Mouse (Mus musculus): ENCODE results near the gene Gli2. TPM values are rescaled to one million over a fixed set of nuclear protein-coding genes. Genes with fewer than 3 reads are reported as not detected.

Gli2 gene
- total and polyA plus RNA-seq, 3 experiments = 0.11 TPM; not detected in 2

DNA sequence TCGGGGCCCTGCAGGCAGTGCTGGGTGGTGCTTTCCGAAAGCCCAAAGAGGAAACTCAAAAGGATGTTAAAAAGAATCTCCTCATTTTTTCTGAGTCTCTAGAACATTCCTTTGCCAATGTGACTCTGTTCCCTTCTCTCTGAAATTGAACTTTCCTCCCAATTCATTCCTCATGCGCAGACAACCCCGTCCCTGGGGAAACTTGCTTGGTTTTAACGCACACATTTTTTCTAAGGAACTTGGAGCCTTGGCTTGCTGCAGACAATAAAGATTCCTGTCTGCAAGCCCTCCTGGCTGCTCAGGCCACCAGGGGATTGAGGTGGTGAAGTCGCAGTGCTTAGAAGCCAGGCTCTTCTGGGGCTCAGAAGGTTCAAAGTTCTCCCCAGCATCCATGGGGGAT is 117.9 kb downstream of the Gli2 start:
- Histone ChIP-seq H3K9me3 (replicated peaks) (peaks cover 86% of the 10 kb centered on the region), H3K4me3 (ENCODE audit: low read depth, low read length) (no peak overlapping the region), H3K4me1 (ENCODE audit: insufficient read depth, low read depth, low read length) (no peaks in the 10 kb centered on the region), H3K27me3 (ENCODE audit: insufficient read depth, low read length) (no peaks in the 10 kb centered on the region), H3K36me3 (replicated peaks) (no peaks in the 10 kb centered on the region)
- no peak for ATAC-seq (ENCODE audit: extremely low read depth, insufficient number of reproducible peaks, low FRiP score, poor library complexity, severe bottlenecking)
- TF ChIP-seq GATA1 (IDR thresholded peaks at IDR 0.05; ENCODE audit: borderline replicate concordance, low read length) = no peak
- TF ChIP-seq GATA2 (IDR thresholded peaks at IDR 0.05; ENCODE audit: borderline replicate concordance, low read depth, low read length) = no peak
- DNase-seq (ENCODE audit: low spot score) = no peak

DNA sequence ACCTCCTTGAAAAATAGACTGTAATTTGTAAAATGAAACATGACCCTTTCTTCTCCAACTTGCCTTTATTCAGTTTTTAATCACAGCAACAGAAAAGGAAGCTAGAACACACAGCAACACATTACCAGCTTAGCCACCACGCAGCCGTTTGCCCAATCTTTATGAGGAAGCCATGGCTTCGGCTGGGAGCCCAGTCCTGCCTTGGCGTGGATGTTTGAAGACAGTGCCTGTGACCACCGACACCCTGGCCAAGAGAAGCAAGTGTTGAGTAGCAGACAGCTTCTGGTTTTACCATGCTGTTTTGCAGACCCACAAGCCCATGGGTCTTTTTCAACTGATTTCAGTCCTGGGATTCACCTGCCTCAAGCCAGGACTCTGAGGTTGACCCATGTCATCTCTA is 121.3 kb downstream of the Gli2 start:
- peaks cover 86% of the 10 kb centered on the region for H3K9me3 ChIP-seq (replicated peaks)
- H3K4me1 ChIP-seq (ENCODE audit: insufficient read depth, low read depth, low read length) = no peaks in the 10 kb centered on the region
- no peak overlapping the region for H3K4me3 ChIP-seq (ENCODE audit: low read depth, low read length)
- ATAC-seq (ENCODE audit: extremely low read depth, insufficient number of reproducible peaks, low FRiP score, poor library complexity, severe bottlenecking) = no peak
- H3K36me3 ChIP-seq (replicated peaks) = no peaks in the 10 kb centered on the region
- TF ChIP-seq GATA2 (IDR thresholded peaks at IDR 0.05; ENCODE audit: borderline replicate concordance, low read depth, low read length) = no peak
- no peak for TF ChIP-seq GATA1 (IDR thresholded peaks at IDR 0.05; ENCODE audit: borderline replicate concordance, low read length)
- no peak for TF ChIP-seq POLR2AphosphoS5 (IDR thresholded peaks at IDR 0.05; ENCODE audit: insufficient replicate concordance, low read depth, low read length)
- TF ChIP-seq TAL1 (conservative IDR thresholded peaks at IDR 0.05; ENCODE audit: low read depth, low read length) = no peak
- TF ChIP-seq CTCF (IDR thresholded peaks at IDR 0.05; ENCODE audit: low read depth, low read length) = no peak
- no peaks in the 10 kb centered on the region for H3K27me3 ChIP-seq (ENCODE audit: insufficient read depth, low read length)
- DNase-seq (ENCODE audit: low spot score) = no peak

DNA sequence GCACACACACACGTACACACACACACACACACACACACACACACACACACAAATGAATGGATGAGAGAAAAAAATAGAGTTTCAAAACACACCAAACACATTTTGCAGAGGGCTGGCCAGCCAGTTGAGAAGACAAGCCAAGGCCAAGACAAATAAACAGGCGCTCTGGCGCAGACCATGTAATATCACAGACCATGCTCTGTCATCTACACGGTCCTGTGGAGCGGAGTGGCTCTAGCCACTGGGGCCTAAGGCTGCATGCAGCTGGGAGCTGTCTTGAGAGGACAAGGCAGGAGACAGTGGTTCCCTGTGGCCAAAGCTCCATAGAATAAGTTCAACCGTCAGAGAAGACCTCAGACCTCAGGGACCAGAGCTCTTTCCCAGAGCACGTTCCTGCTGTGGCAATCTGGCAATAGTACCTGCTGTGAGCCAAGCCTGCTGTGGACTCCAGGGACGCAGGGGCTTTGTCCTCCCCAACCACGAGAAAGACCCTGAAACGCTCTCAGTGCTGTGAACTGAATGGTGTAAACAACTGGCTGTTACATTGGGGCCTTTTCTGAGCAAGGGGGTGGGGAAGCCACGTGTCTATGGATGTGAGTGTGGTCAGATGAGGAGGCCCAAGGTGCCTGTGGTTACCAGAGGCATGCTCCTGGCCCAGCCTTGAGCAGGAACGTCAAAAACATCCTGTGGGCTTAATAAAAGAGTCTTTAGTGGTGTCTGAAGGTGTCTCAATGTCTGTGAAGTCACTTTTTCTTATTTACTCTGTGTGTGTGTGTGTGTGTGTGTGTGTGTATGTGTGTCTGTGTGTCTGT is 125.7 kb downstream of the Gli2 start:
- DNase-seq (ENCODE audit: low spot score) (no peak), ATAC-seq (ENCODE audit: extremely low read depth, insufficient number of reproducible peaks, low FRiP score, poor library complexity, severe bottlenecking) (no peak)
- no peaks in the 10 kb centered on the region for H3K27me3 ChIP-seq (ENCODE audit: insufficient read depth, low read length)
- TF ChIP-seq GATA1 (IDR thresholded peaks at IDR 0.05; ENCODE audit: borderline replicate concordance, low read length) (no peak), POLR2AphosphoS5 (IDR thresholded peaks at IDR 0.05; ENCODE audit: insufficient replicate concordance, low read depth, low read length) (no peak)
- no peaks in the 10 kb centered on the region for H3K4me1 ChIP-seq (ENCODE audit: insufficient read depth, low read depth, low read length)
- no peaks in the 10 kb centered on the region for H3K36me3 ChIP-seq (replicated peaks)
- no peak overlapping the region for H3K4me3 ChIP-seq (ENCODE audit: low read depth, low read length)
- peaks cover 92% of the 10 kb centered on the region for H3K9me3 ChIP-seq (replicated peaks)

DNA sequence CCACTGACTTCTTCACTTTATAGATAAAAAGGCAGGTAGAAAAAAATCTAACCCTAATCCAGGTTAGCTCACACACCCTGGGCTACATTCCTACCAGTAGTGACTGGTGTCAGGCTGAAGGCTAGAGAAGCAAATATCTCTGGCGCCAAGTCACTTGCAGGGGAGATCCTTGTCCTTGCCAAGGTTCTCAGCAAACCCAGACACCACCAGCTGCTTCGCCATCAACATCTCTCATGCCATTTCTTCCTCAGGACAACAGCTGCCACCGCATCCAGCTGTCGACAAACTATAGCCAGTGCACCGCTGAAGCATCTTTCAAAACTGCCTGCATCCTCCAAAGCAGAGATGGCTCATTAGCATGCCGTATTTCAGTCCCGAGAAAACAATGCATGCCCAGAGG is 126.9 kb downstream of the Gli2 start:
- Histone ChIP-seq H3K4me1 (ENCODE audit: insufficient read depth, low read depth, low read length) (no peaks in the 10 kb centered on the region), H3K9me3 (replicated peaks) (peaks cover 90% of the 10 kb centered on the region), H3K4me3 (ENCODE audit: low read depth, low read length) (no peak overlapping the region), H3K36me3 (replicated peaks) (no peaks in the 10 kb centered on the region), H3K27me3 (ENCODE audit: insufficient read depth, low read length) (no peaks in the 10 kb centered on the region)
- TF ChIP-seq GATA1 (IDR thresholded peaks at IDR 0.05; ENCODE audit: borderline replicate concordance, low read length) (no peak), GATA2 (IDR thresholded peaks at IDR 0.05; ENCODE audit: borderline replicate concordance, low read depth, low read length) (no peak), POLR2AphosphoS5 (IDR thresholded peaks at IDR 0.05; ENCODE audit: insufficient replicate concordance, low read depth, low read length) (no peak), CTCF (IDR thresholded peaks at IDR 0.05; ENCODE audit: low read depth, low read length) (no peak), TAL1 (conservative IDR thresholded peaks at IDR 0.05; ENCODE audit: low read depth, low read length) (no peak)
- ATAC-seq (ENCODE audit: extremely low read depth, insufficient number of reproducible peaks, low FRiP score, poor library complexity, severe bottlenecking) = no peak
- no peak for DNase-seq (ENCODE audit: low spot score)

DNA sequence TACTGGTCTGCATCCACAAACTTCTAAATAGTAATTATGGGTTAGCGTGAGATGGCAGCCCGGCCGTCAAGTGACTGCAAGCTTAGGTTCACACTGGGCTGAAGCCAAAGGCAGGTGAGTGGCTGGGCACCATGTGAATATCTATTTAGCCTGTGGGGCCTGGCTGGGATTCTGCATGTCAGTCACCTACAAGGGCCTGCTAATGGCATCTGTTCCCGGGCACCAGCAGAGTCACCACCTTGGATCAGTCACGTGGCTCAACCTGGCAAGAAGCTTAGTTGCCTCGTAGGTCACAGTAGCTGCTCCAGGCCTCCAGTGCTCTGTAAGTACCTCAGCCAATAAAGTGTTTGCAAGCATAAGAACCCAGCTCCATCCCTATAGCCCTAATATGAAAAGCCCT is 131.2 kb downstream of the Gli2 start:
- DNase-seq (ENCODE audit: low spot score) (no peak), ATAC-seq (ENCODE audit: extremely low read depth, insufficient number of reproducible peaks, low FRiP score, poor library complexity, severe bottlenecking) (no peak)
- Histone ChIP-seq H3K4me3 (ENCODE audit: low read depth, low read length) (no peak overlapping the region), H3K36me3 (replicated peaks) (no peaks in the 10 kb centered on the region), H3K27me3 (ENCODE audit: insufficient read depth, low read length) (no peaks in the 10 kb centered on the region), H3K4me1 (ENCODE audit: insufficient read depth, low read depth, low read length) (no peaks in the 10 kb centered on the region), H3K9me3 (replicated peaks) (peaks cover 91% of the 10 kb centered on the region)
- TF ChIP-seq CTCF (IDR thresholded peaks at IDR 0.05; ENCODE audit: low read depth, low read length) (no peak), GATA2 (IDR thresholded peaks at IDR 0.05; ENCODE audit: borderline replicate concordance, low read depth, low read length) (no peak), POLR2AphosphoS5 (IDR thresholded peaks at IDR 0.05; ENCODE audit: insufficient replicate concordance, low read depth, low read length) (no peak), TAL1 (conservative IDR thresholded peaks at IDR 0.05; ENCODE audit: low read depth, low read length) (no peak), GATA1 (IDR thresholded peaks at IDR 0.05; ENCODE audit: borderline replicate concordance, low read length) (no peak)

DNA sequence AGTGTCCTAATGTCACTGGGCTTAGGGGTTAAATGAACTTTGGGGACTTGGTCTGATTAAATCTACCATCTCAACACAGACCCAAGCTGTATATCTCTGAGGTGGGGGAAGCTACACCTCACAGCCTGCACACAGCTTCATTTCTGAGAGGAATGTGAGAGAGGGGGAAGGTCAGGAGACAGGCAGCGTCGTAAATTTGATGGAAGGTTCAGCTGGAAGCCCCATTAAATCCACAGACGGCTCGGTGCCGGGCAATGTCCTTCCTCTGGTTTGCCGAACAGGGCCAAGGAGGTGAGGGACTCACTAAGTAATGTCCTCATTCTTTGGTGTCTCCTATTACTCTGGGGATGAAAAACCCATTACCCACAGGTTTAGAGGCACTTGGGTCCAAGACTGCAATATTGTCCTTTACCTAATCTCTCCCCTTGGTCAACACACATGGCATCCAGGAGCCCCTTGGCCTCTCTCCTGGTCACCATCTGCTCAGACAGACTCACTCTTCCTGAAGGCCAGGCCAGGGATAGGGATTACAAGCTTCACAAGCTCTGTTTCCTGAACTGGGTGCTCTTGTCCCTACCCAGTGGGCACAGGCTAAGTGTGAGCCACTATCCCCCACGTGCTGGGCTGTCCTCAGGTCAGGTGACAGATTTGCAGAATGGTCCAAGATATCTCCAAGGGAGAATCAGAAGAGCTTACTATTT is 135.7 kb downstream of the Gli2 start:
- H3K4me3 ChIP-seq (ENCODE audit: low read depth, low read length) = no peak overlapping the region
- TF ChIP-seq GATA1 (IDR thresholded peaks at IDR 0.05; ENCODE audit: borderline replicate concordance, low read length) (no peak), CTCF (IDR thresholded peaks at IDR 0.05; ENCODE audit: low read depth, low read length) (no peak), GATA2 (IDR thresholded peaks at IDR 0.05; ENCODE audit: borderline replicate concordance, low read depth, low read length) (no peak), POLR2AphosphoS5 (IDR thresholded peaks at IDR 0.05; ENCODE audit: insufficient replicate concordance, low read depth, low read length) (no peak), TAL1 (conservative IDR thresholded peaks at IDR 0.05; ENCODE audit: low read depth, low read length) (no peak)
- no peaks in the 10 kb centered on the region for H3K36me3 ChIP-seq (replicated peaks)
- ATAC-seq (ENCODE audit: extremely low read depth, insufficient number of reproducible peaks, low FRiP score, poor library complexity, severe bottlenecking) = no peak
- DNase-seq (ENCODE audit: low spot score) = no peak
- no peaks in the 10 kb centered on the region; the same call in 1 of the 2 replicates for H3K4me1 ChIP-seq (ENCODE audit: insufficient read depth, low read depth, low read length)
- peaks cover 92% of the 10 kb centered on the region for H3K9me3 ChIP-seq (replicated peaks)
- H3K27me3 ChIP-seq (ENCODE audit: insufficient read depth, low read length) = no peaks in the 10 kb centered on the region
